Mouse (Mus musculus): ENCODE data around the gene 1810010D01Rik. TPM values are rescaled to one million over a fixed set of nuclear protein-coding genes. Genes with fewer than 3 reads are reported as not detected.

1810010D01Rik gene
- total and polyA plus RNA-seq, 3 experiments = 0.37 TPM; not detected in 2

- H3K27me3 ChIP-seq (ENCODE audit: control insufficient read depth, insufficient read depth, low read length) = no peaks in the 10 kb centered on the region
- peaks cover 6% of the 10 kb centered on the region for H3K4me1 ChIP-seq (ENCODE audit: control insufficient read depth, insufficient read depth, low read length)
- DNase-seq = no peak
- H3K4me3 ChIP-seq = no peak overlapping the region
- H3K36me3 ChIP-seq (ENCODE audit: control insufficient read depth, insufficient read depth, low read length) = no peaks in the 10 kb centered on the region
- no peak overlapping the region for H3K9ac ChIP-seq (ENCODE audit: low read depth, low read length)
- intact Hi-C loops (cut with DNase I) = loop anchor here (5.0 kb wide), 2 partner anchors 194 to 284 kb away; partner anchors contain the start of gene Ccnd1
- peak overlapping the region; percentile 30 for H3K27ac ChIP-seq
- TF ChIP-seq EP300 (IDR thresholded peaks at IDR 0.05; ENCODE audit: insufficient read depth, low read depth, low read length) (no peak), POLR2A (IDR thresholded peaks at IDR 0.05; ENCODE audit: insufficient read depth, low read depth, low read length) (no peak), CTCF (IDR thresholded peaks at IDR 0.05) (no peak)
- H3K79me2 ChIP-seq (replicated peaks; ENCODE audit: control insufficient read depth, insufficient read depth, low read length) = no peaks in the 10 kb centered on the region
- WGBS = 54% methylated on average over 2 of the region's 2 CpGs
These were observed 13.4 kb upstream of the 1810010D01Rik start for GRCm38 (mm10) chr7:145221346-145221745.

GRCm38 (mm10) chr7:145219420-145219831 is 11.5 kb upstream of the 1810010D01Rik start:
- Histone ChIP-seq H3K27me3 (ENCODE audit: control insufficient read depth, insufficient read depth, low read length) (no peaks in the 10 kb centered on the region), H3K9ac (ENCODE audit: low read depth, low read length) (no peak overlapping the region), H3K79me2 (replicated peaks; ENCODE audit: control insufficient read depth, insufficient read depth, low read length) (no peaks in the 10 kb centered on the region), H3K27ac (no peak overlapping the region), H3K4me1 (ENCODE audit: control insufficient read depth, insufficient read depth, low read length) (peaks cover 6% of the 10 kb centered on the region), H3K36me3 (ENCODE audit: control insufficient read depth, insufficient read depth, low read length) (no peaks in the 10 kb centered on the region), H3K4me3 (no peak overlapping the region)
- TF ChIP-seq POLR2A (IDR thresholded peaks at IDR 0.05; ENCODE audit: insufficient read depth, low read depth, low read length) (no peak), CTCF (IDR thresholded peaks at IDR 0.05) (no peak), EP300 (IDR thresholded peaks at IDR 0.05; ENCODE audit: insufficient read depth, low read depth, low read length) (no peak)
- DNase-seq = no peak
- intact Hi-C loops (cut with DNase I) = no loop called here
- WGBS = 71% methylated on average over 9 of the region's 9 CpGs

GRCm38 (mm10) chr7:145216591-145216990 is 8.7 kb upstream of the 1810010D01Rik start:
- no peak for DNase-seq
- H3K9ac ChIP-seq (ENCODE audit: low read depth, low read length) = no peak overlapping the region

GRCm38 (mm10) chr7:145215476-145215875 is 7.6 kb upstream of the 1810010D01Rik start:
- Histone ChIP-seq H3K27ac (0 out of 2 replicates have a peak overlapping the region, but pooled peaks have one; percentile 9), H3K9ac (ENCODE audit: low read depth, low read length) (no peak overlapping the region), H3K27me3 (ENCODE audit: control insufficient read depth, insufficient read depth, low read length) (no peaks in the 10 kb centered on the region), H3K36me3 (ENCODE audit: control insufficient read depth, insufficient read depth, low read length) (no peaks in the 10 kb centered on the region), H3K4me1 (ENCODE audit: control insufficient read depth, insufficient read depth, low read length) (no peaks in the 10 kb centered on the region; the same call in 1 of the 2 replicates), H3K79me2 (replicated peaks; ENCODE audit: control insufficient read depth, insufficient read depth, low read length) (no peaks in the 10 kb centered on the region), H3K4me3 (no peak overlapping the region)
- peak; percentile 55 to 77 for DNase-seq
- TF ChIP-seq EP300 (IDR thresholded peaks at IDR 0.05; ENCODE audit: insufficient read depth, low read depth, low read length) (0 out of 2 replicates have a peak, but pooled peaks have one; percentile 57), POLR2A (IDR thresholded peaks at IDR 0.05; ENCODE audit: insufficient read depth, low read depth, low read length) (no peak), CTCF (IDR thresholded peaks at IDR 0.05) (no peak)
- WGBS = 61% methylated on average over 4 of the region's 4 CpGs
- intact Hi-C loops (cut with DNase I) = no loop called here

More at GRCm38 (mm10) chr7:145216591-145216990, 8.7 kb upstream of the 1810010D01Rik start:
- no peaks in the 10 kb centered on the region for H3K27me3 ChIP-seq (ENCODE audit: control insufficient read depth, insufficient read depth, low read length)
- H3K4me3 ChIP-seq = no peak overlapping the region
- 48% methylated on average over 1 of the region's 1 CpGs for WGBS
- H3K4me1 ChIP-seq (ENCODE audit: control insufficient read depth, insufficient read depth, low read length) = peaks cover 2% of the 10 kb centered on the region
- intact Hi-C loops (cut with DNase I) = no loop called here
- TF ChIP-seq CTCF (IDR thresholded peaks at IDR 0.05) = peak; percentile 64
- TF ChIP-seq EP300 (IDR thresholded peaks at IDR 0.05; ENCODE audit: insufficient read depth, low read depth, low read length) = no peak
- no peaks in the 10 kb centered on the region for H3K79me2 ChIP-seq (replicated peaks; ENCODE audit: control insufficient read depth, insufficient read depth, low read length)
- no peaks in the 10 kb centered on the region for H3K36me3 ChIP-seq (ENCODE audit: control insufficient read depth, insufficient read depth, low read length)
- H3K27ac ChIP-seq = no peak overlapping the region

GRCm38 (mm10) chr7:145211680-145212659 is 4.1 kb upstream of the 1810010D01Rik start:
- H3K36me3 ChIP-seq (ENCODE audit: control insufficient read depth, insufficient read depth, low read length) = no peaks in the 10 kb centered on the region

More at GRCm38 (mm10) chr7:145211680-145212659, 4.1 kb upstream of the 1810010D01Rik start:
- Histone ChIP-seq H3K4me3 (no peak overlapping the region), H3K27ac (no peak overlapping the region), H3K27me3 (ENCODE audit: control insufficient read depth, insufficient read depth, low read length) (no peaks in the 10 kb centered on the region), H3K4me1 (ENCODE audit: control insufficient read depth, insufficient read depth, low read length) (no peaks in the 10 kb centered on the region; the same call in 1 of the 2 replicates), H3K9ac (ENCODE audit: low read depth, low read length) (no peak overlapping the region), H3K79me2 (replicated peaks; ENCODE audit: control insufficient read depth, insufficient read depth, low read length) (no peaks in the 10 kb centered on the region)
- no peak for DNase-seq
- 61% methylated on average over 14 of the region's 14 CpGs for WGBS
- TF ChIP-seq POLR2A (IDR thresholded peaks at IDR 0.05; ENCODE audit: insufficient read depth, low read depth, low read length) = no peak
- no peak for TF ChIP-seq CTCF (IDR thresholded peaks at IDR 0.05)
- TF ChIP-seq EP300 (IDR thresholded peaks at IDR 0.05; ENCODE audit: insufficient read depth, low read depth, low read length) = no peak
- intact Hi-C loops (cut with DNase I) = no loop called here

All from heart, adult 2 months (tissue).